Mouse (Mus musculus) adrenal gland, adult (tissue): Measurements from ENCODE around the gene Rab40b.
A peak's percentile ranks its signal among the peaks of the same experiment; 100 is the strongest.
"Not testable (repeated sequence)": the region's sequence is repeated elsewhere in the genome, so short reads cannot be mapped to it uniquely, and the experiment has no call there.

Experiments
- DNase-seq, 2 experiments: peaks; one replicate each; pipeline ENCODE4 v3.0.0; 2022 to 2023; ENCODE audit warnings: low spot score in 1 of 2; ENCODE audit not compliant: inconsistent age in 2 of 2

Rab40b gene

DNA sequence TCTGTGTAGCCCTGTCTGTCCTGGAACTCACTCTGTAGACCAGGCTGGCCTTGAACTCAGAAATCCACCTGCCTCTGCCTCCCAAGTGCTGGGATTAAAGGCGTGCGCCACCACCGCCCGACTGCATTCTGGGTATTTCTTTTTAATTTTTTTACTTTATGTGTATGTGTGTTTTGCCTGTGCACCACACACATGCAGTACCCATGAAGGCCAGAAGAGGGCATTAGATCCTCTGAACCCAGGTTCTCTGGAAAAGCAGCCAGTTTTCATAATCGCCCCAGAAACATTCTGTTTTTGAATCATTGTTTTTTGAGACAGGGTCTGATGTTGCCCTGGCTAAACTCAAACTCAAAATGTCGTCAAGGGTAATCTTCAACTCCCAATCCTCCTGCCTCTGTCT, 18.4 kb downstream of the Rab40b start:
- DNase-seq, result peak; percentile 30 to 72

DNA sequence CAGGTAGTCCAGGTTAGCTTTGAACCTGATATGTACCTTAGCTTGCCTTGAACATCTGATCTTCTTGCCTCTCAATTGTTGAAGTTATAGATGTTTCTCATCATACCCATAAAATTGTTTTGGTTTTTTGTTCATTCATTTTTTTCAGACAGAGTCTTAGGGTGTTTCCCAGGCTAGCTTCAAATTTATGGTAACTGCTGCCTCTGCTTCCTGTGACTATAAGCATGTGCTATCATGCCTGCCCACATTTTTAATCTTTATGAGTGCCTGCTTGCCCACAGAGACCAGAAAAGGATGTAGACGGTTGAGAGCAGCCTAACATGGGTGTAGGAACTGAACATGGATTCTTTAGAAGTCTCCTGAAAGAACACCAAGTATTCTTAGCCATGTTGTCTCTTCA, 19.3 kb downstream of the Rab40b start:
- no peak for DNase-seq

DNA sequence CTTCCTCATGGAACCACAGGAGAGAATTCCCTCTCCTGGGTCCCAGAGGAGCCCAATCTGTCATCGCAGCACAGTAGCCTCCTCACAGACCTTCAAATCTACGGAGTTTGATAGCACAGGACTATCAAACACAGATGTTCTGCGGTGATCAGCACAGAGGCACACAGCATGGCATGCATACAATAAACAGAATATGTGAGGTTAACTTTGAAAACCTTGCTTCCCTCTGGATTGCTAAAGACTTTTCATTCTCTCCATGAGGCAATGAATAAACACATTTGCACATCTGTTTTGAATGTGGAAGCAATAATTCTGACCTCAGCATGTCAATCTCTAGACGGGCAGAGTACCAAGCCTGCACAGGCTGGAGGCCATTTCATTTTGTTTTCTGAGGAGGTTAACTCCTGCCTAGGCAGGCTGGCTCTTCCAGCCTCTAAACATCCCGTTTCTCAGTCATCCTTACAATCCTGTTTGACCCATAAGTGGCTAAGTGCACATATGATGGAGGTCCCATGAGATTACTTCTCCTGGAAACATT, 20.8 kb downstream of the Rab40b start:
- DNase-seq, result no peak

DNA sequence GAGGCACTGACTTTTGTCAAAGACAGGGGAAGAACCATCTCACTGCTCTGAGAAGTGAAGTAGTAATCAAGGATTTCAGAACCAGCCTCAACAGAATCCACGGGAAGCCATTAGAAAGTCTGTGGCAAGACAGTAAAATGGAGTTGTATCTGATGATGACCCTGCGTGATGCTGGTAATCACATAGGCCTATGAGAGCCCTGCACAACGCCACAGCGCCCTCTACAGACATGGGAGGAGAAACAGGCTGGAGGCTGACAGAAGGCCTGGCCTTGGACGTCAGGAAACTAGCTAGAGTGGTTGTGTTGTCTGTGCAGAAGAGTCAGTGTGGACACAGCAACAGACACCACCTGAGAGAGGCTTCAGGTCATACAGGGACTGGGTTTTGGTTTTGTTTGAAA, 25.8 kb downstream of the Rab40b start:
- DNase-seq, result peak; percentile 66 to 84

DNA sequence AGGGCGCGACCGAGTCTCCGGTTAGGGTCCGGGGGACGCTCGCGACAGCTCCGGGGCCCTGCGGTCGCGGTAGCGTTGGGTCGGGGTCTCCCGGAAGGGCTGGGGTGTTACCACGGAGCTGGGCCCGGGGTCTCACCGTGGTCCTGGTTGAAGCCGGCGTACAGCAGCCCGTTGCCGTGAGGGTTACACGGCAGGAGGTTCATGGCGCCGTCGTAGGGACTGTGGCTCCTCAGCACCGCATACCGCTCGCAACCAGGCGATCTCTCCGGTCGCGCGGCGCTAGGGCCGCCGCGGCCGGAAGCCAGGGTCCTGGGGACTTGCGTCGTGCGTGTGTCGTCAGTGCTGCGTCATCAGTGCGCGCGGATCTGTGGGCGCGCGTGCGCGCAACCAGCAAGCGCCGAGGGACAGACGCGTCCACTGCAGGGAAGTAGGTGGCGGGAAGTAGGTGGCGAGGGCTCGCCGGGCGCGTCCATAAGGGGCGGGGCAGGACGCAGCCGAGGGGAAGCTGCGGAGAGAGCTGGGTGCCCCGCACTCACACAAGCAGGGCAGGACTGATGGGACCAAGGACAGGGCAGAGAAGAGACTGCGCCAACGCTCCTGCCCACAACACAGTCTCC, 33.9 kb downstream of the Rab40b start, which contains the start of gene Wdr45b:
TSS of gene Wdr45b (minus strand) at position 355 of the 617 bp plus-strand sequence.
- peak; percentile 98 to 99 for DNase-seq

DNA sequence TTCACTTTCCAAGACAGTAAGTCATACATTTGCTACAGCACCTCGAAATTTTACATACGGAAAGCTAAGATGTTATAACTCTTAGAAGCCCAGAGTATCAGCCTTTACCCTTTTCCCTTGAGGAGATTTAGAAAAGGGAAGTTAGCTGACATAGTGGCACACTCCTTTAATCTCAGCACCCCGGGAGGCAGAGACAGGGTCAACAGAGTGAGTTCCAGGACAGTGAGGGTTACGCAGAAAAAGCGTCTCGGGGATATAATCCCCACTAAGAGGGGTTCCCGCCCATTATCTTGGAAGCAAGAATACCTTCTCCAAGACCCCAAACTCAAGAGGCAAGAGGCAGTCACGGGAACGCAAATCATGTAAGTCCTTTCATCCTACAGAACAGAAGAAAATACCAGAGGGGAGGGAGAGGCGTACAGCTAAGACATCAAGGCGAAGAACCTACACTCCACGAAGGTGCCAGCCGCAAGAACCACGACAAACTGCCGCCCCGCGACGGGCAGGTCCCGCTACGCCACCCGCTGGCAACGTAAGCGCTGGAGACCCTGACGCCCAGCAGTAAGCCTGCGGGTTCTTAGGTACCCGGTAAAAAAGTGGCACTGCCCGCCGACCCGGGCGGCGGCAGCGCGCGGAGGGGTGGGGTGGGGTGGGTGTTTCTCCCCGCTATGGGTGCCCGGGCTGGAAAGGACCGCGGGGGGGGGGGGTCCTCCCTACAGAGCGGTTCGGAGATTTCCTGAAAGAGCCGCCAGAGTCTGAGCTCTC, 34.5 kb downstream of the Rab40b start:
- peak; percentile 57 to 74 for DNase-seq

DNA sequence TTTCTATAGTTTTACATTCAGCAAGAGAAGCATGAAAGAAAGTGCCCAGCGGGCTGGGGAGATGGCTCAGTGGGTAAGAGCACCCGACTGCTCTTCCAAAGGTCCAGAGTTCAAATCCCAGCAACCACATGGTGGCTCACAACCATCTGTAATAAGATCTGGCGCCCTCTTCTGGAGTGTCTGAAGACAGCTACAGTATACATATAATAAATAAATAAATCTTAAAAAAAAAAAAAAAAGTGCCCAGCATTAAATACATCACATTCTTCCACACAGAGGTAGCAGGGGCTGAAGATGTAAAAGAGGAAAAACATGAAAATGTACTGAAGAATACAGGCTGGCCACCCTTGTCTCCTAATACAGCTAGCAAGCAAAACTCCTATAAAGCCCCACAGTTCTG, 39.3 kb downstream of the Rab40b start:
- not testable (repeated sequence) for DNase-seq

DNA sequence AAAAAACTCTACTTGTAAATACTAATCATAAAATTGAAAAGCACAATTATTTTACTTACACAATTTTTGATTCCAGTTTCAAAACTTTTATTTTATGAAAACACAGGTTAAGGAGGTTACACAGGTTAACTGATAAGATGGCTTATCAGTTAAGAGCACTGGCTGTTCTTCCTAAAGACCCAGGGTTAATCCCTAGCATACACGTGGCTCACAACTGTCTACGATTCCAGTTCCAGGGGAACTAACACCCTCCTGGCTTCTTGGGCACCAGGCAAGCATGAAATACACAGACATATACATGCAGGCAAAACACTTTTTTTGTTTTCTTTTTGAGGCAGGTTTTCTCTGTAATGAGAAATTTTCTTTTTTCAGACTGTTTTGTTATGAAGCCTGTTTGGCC, 39.9 kb downstream of the Rab40b start:
- no peak for DNase-seq

DNA sequence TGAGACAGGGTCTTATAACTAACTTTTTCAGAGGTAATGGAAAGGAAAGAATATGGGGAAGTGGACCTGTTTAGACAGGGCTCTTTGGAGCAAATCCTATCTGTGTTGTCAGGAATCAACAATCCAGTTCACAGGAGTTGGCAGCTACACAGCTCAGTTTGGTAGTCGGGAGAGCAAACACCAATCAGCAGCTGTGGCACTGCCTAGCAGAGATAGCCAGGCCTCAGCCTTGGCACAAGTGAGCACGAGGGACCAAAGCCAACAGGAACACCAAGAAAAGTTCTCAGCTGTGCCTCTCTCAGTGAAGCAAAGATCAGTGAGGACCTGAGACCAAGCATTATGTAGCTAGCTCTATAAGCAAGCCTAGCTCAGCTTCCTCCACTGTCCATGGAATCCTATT, 41.0 kb downstream of the Rab40b start:
- peak; percentile 34 to 59 for DNase-seq

DNA sequence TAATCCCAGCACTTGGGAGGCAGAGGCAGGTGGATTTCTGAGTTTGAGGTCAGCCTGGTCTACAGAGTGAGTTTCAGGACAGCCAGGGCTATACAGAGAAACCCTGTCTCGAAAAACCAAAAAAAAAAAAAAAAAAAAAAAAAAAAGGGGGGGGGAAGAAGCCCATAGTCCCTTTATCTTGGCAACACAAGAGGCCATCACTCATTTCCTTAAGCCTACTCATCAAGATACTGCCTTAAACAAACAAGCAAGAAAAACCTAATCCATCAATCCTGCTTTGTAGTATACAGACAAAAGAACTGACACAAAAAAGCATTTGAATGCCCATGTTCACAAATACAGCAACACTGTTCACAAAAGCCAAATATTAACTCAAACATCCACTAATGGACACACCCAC, 45.6 kb downstream of the Rab40b start:
- DNase-seq, result not testable (repeated sequence)

DNA sequence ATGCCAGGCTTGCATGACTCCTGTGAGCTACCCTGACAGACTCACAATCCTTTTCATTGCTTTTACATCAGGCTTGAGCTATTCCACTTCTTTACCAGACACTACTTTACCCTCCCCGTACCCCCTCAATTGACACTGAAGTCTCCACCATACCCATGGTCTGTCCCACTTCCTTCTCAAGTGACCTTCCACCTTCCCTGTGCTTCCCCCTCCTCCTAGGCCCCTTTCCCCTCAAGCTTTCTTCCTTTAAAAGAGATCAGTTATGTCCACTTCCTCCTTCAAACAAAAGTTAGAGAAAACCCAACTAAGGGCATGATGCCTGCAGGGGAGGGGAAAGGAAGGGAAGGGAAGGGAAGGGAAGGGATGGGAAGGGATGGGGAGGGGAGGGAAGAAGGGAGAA, 47.8 kb downstream of the Rab40b start:
- DNase-seq, result no peak

DNA sequence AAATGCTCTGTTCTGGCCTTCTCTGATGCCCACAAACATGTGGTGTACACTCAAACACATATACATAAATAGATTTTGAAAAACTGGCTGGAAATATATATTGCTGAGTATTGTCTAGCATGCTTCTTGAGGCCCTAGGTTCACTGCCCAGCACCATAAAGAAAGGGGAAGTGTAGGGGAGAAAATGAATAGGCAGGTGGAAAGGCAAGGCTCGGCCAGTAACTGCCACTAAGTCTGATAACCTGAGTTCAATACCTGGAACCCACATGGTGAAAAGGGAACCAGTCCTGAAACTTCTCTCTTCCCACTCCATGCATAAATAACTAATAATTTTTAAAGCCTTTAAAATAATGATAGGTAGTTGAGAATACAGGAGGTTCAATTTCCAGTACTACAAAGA, 48.4 kb downstream of the Rab40b start:
- no peak for DNase-seq

DNA sequence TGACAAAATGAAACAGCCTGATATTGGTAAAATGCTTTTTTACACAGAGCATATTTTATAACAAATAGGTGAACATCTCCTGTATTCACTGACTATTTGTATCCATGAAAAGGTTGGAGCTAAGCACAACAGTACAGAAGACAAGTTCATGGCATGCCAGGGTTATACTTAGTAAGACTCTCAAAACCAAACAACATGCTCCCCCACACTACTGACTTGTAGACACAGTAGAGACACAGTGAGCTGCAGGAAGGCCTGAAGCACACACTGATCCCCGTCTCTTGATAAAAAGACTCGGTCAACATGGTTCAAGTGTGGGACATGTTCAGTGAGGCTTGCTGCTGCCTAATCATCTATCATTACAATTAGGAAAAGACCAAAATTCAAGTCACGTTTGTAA, 56.4 kb downstream of the Rab40b start:
- no peak for DNase-seq

DNA sequence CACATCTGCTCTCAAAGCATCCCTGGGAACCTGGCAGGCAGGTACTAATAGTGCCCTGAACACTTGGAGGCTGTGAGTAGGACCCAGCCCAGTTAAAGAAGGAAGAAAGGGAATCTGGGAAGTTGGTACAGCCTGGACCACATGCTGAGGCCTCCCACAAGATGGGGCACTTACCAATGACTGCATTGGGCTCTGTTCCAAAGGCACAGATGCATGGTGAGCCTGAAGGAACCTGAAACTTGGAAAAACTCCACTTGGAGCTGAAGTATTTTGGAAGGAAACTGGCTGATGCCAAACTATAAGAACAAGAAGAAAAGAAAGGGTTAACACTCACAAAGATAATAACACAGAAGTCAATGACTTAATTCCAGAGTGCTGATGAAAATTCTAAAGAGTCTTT, 59.4 kb downstream of the Rab40b start:
- DNase-seq, result no peak

DNA sequence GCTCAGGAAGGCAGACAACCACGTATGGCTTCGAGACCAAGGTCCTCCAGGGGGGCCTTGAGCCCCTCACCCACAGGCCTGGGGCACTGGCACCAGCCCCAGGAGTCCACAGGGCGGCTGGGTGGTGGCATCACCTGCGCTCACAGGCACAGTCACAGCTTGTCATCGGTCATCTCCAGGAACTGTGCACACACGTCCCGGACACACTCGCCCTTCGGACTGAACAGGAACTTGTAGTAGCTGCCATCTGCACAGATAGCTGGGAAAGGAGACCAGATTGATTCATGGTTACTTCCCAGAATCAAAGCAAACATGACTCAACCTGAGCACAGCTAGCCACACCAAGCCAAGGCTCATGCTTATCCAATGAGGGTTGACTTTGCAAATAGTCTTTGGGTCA, 59.8 kb downstream of the Rab40b start:
- peak in 1 of 2 experiments; percentile 59 for DNase-seq

DNA sequence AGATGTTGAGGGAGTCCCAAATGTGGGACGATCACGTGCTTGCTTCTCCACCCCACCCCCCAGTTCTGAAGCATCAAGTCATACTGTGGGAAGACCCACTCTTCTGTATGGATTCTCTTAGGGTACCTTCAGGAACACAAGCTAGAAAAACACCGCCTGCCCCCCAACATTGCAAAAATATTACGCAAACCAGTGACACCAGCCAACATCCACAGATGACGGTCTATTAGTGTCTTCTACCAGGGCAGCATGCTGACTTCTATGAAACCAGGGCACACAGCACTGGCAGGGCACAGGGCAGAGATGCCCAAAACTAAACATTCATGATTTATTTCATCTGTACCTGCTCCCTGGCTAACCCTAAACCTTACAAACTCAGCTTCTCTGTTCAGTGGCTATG, 61.4 kb downstream of the Rab40b start:
- no peak for DNase-seq

DNA sequence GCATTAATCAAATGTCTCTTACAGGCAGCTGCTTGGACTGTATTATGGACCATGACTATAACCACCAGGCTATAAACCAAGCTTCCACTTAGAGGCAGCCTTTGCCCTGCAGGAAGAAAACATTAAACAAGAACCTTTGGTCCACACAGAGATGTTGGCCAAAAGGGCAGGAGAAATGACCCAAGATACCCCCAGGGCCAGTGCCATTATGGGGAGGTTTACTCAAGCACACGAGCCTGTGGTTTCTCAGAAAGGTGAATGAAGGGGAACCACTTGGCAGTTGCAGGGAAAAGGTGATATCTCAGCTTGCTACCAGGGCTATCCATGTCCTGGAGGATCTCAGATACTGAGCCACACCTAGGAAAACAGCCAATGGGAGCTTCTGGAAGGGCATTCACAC, 62.0 kb downstream of the Rab40b start:
- no peak for DNase-seq

DNA sequence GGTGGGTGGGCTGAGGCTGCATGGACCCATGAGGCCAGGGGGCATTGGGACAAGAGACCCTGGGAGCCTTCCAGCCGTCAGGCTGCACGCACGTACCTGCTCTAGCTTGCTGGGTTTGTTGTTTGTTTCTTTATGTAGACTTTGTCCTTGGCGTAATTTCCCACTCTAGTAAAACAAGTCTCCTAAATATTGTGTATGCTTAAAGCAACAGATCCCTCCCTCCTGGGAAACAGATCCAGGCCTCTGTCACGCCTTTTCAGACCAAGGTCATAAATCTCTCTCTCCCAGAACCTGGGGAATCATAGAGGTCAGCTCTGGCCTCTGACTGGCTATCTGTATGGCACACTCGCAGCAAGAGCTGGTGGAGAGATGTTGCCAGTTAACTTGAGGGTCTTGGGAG, 80.3 kb downstream of the Rab40b start:
- DNase-seq, result not testable (repeated sequence)

DNA sequence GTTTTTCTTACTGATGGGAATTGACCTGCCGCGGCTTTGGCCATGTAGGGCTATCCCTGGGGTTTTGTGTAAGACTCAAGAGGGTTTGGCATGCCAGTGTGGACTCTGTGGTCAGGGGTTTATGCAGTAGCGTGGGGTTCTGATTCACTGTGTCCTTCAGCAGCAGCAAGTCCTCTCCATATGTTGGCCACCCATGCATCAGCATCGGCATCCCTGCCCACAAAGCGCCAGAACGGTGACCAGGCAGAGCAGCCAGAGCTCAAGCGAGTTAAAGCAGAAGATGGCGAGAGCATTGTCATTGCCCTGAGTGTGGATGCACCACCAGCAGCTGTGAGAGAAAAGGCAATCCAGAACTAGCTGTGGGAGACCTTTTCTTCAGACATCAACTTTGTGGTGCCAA, 81.4 kb downstream of the Rab40b start:
- DNase-seq, result no peak
